Mouse (Mus musculus): ENCODE measurements around the gene Fgfbp3. TPM values are rescaled to one million over a fixed set of nuclear protein-coding genes. Genes with fewer than 3 reads are reported as not detected.

Fgfbp3 gene
- polyA plus RNA-seq, 1 experiment from 2014 or later = 5.2 TPM

DNA sequence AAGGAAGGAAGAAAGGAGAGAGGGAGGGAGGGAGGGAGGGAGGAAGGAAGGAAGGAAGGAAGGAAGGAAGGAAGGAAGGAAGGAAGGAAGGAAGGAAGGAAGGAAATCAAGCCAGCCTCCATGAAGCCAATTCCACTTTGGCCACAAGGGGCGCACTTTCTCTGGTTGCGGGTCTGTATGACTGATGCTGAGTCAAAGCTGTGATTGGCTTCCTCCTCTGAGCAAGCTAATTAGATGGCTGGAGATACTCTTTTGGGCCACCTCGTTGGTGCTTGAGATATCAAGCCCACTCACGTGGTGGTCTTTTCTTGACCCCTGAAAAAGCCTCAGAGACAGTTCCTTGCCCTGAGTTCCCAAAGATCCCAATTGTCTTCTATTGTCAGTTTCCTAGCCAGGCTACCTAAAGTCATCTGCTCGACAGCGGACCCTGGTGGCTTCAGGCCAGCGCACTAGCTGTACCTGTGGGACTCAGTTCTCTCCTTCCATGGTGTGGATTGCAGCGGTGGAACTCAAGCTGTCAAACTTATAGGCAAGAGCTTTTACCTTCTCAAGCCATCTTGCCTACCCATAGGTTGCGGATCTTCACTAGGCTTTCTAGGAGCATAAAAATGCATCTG, 9.6 kb downstream of the Fgfbp3 start:
- Histone ChIP-seq H3K4me3 (no peak overlapping the region), H3K9ac (no peak overlapping the region), H3K36me3 (no peaks in the 10 kb centered on the region), H3K9me3 (replicated peaks) (no peaks in the 10 kb centered on the region), H3K4me2 (no peak overlapping the region), H3K27me3 (replicated peaks) (no peaks in the 10 kb centered on the region), H3K27ac (ENCODE audit: poor library complexity, severe bottlenecking) (no peak overlapping the region), H3K4me1 (replicated peaks) (0 out of 2 replicates have a peak, but pooled peaks cover 4% of the 10 kb centered on the region)
- no peak for ATAC-seq (ENCODE audit: insufficient number of reproducible peaks, low FRiP score)
- 19% methylated on average over 9 of the region's 9 CpGs for WGBS

DNA sequence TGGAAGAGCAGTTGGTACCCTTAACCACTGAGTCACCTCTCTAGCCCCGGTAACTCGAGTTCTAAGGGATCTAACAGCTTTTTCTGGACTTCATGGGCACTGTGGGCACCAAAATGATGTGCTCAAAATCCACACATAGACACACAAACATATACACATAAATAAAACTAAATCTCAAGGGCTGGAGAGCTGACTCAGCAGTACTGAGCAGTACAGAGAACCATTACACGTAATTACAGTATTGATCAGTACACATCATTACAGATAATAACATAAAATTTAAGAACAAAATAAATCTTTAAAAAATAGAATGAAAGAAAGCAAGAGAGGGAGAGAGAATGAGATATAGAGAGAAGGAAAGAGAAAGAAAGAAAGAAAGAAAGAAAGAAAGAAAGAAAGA, 10.3 kb downstream of the Fgfbp3 start:
- H3K9me3 ChIP-seq (replicated peaks) = no peaks in the 10 kb centered on the region
- 0 out of 2 replicates have a peak, but pooled peaks cover 4% of the 10 kb centered on the region for H3K4me1 ChIP-seq (replicated peaks)
- no peak overlapping the region for H3K4me3 ChIP-seq
- H3K27me3 ChIP-seq (replicated peaks) = no peaks in the 10 kb centered on the region
- H3K9ac ChIP-seq = no peak overlapping the region
- 85% methylated on average over 3 of the region's 3 CpGs for WGBS
- no peak overlapping the region for H3K27ac ChIP-seq (ENCODE audit: poor library complexity, severe bottlenecking)
- no peak for ATAC-seq (ENCODE audit: insufficient number of reproducible peaks, low FRiP score)
- H3K4me2 ChIP-seq = no peak overlapping the region
- H3K36me3 ChIP-seq = no peaks in the 10 kb centered on the region

DNA sequence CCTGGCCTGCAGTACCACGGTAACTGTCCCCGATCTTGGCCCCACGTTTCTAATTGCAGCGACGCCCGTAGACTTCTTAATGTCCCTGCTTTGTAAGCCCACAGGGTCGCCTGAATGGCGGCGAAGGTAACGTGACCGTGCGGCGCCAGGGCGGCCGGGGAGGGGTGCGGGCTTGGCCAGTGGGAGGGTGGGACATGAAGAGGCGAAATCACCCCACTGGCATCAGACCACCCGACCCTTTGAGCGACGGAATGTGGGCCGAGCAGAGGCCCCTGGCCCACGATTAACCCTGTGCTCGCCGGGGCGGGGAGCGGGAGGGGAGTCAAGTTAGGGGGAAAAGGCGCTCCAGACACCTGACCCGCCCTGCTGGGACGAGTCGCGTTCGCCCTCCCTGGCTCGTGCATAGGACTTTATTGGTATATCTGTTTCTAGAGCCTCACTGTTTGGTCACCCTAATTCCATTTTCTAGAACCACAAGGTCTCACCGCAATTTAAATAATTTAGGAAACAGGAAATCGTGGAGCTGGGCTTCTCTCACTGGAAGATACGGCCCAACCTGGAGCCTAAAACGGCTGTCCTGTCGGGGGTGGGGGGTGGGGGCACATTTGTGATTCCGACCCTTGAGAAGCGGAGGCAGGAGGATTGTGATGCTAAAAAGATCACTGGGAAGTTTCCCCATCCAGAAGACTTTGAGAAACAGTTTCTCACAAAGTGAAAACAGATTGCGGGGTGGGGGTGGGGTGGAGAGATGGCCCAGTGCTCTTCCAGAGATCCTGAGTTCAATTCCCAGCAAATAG, 15.0 kb downstream of the Fgfbp3 start:
- H3K4me1 ChIP-seq (replicated peaks) = no peaks in the 10 kb centered on the region
- peak; percentile 81 for ATAC-seq (ENCODE audit: insufficient number of reproducible peaks, low FRiP score)
- H3K9ac ChIP-seq = peak overlapping the region; percentile 78
- peak overlapping the region; percentile 80 for H3K4me2 ChIP-seq
- no peaks in the 10 kb centered on the region for H3K36me3 ChIP-seq
- H3K4me3 ChIP-seq = peak overlapping the region; percentile 62
- peak overlapping the region; percentile 80 for H3K27ac ChIP-seq (ENCODE audit: poor library complexity, severe bottlenecking)
- 2% methylated on average over 38 of the region's 41 CpGs for WGBS
- no peaks in the 10 kb centered on the region for H3K9me3 ChIP-seq (replicated peaks)
- no peaks in the 10 kb centered on the region for H3K27me3 ChIP-seq (replicated peaks)

DNA sequence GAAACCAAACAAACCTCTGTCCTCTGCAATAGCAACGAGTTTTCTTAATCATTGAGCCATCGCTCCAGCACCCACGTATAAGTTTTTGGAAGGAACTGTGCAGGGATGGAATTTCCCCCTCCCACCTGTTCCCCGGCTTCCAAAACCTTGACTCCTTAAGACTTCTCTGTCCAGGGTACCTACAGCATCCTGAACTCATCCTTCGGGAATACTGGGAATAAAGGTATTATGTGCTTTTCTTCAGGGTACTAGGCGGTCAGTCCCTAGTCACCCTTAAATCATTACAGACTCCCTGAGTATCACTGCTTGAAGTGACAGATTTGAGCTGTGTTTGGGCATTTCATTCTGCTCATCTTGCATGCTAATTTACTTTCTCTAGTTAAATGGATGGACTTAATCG, 16.0 kb downstream of the Fgfbp3 start:
- Histone ChIP-seq H3K27ac (ENCODE audit: poor library complexity, severe bottlenecking) (no peak overlapping the region), H3K4me3 (no peak overlapping the region), H3K4me2 (peak overlapping the region; percentile 80), H3K27me3 (replicated peaks) (no peaks in the 10 kb centered on the region), H3K36me3 (no peaks in the 10 kb centered on the region), H3K9me3 (replicated peaks) (no peaks in the 10 kb centered on the region), H3K9ac (no peak overlapping the region; the same call in 1 of the 2 replicates), H3K4me1 (replicated peaks) (no peaks in the 10 kb centered on the region)
- no peak for ATAC-seq (ENCODE audit: insufficient number of reproducible peaks, low FRiP score)
- WGBS = 45% methylated on average over 7 of the region's 7 CpGs

DNA sequence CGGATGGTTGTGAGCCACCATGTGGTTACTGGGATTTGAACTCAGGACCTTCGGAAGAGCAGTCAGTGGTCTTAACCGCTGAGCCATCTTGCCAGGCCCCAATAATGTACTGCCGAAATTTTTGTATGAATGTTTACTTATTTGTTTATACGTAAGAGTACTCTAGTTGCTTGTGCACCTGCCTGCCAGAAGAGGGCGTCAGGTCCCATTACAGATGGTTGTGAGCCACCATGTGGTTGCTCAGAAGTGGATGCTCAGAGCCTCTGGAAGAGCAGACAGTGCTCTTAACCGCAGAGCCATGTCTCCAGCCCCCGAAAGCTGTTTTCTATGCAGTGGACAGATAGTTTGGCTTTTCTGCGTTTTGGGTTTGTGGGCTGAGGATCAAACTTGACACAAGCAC, 21.6 kb downstream of the Fgfbp3 start:
- Histone ChIP-seq H3K4me2 (no peak overlapping the region), H3K36me3 (peaks cover 21% of the 10 kb centered on the region), H3K4me3 (no peak overlapping the region), H3K9me3 (replicated peaks) (no peaks in the 10 kb centered on the region), H3K27me3 (replicated peaks) (no peaks in the 10 kb centered on the region), H3K9ac (no peak overlapping the region), H3K27ac (ENCODE audit: poor library complexity, severe bottlenecking) (no peak overlapping the region), H3K4me1 (replicated peaks) (peaks cover 5% of the 10 kb centered on the region)
- ATAC-seq (ENCODE audit: insufficient number of reproducible peaks, low FRiP score) = no peak
- WGBS = 53% methylated on average over 9 of the region's 9 CpGs

DNA sequence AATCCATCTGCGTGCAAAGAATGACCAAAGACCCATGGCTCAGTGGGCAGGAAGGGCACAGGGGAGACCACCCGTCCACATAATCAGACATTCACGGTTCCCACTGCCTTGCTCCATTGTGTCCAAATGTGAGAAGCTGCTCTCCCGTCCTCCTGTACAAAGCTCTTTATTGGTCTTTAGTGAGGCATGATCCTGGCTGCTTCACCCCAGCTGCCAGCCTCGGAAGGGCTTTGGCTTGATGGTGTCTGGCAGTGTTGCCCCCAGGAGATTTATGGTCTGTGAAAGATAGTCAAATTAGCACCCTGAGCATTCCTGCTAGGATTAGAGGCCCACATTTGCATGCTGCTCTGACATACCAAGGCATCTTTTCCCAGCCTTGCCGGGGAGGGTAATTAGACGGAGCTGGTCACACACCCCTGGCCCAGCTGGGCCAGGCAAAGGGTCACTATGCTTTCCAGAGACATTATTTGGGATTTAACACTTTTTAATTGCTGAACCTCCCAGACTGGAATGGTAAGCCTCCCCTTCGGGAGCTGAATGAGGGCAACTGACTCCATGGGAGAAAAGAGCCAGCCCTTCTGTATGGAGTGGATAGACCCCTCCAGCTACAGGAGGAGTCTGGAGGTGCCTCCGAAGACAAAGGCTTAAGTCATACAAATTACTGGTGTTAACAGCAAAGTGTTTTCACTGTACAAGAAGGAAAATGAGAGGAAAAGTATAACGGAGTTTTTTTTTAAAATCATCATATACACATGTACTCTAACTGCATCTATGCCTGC, 22.4 kb downstream of the Fgfbp3 start:
- ATAC-seq (ENCODE audit: insufficient number of reproducible peaks, low FRiP score) = no peak
- H3K27ac ChIP-seq (ENCODE audit: poor library complexity, severe bottlenecking) = no peak overlapping the region
- no peak overlapping the region for H3K9ac ChIP-seq
- no peaks in the 10 kb centered on the region for H3K27me3 ChIP-seq (replicated peaks)
- no peaks in the 10 kb centered on the region for H3K9me3 ChIP-seq (replicated peaks)
- H3K36me3 ChIP-seq = peaks cover 23% of the 10 kb centered on the region
- no peak overlapping the region for H3K4me3 ChIP-seq
- WGBS = 28% methylated on average over 10 of the region's 10 CpGs
- H3K4me2 ChIP-seq = no peak overlapping the region
- peaks cover 5% of the 10 kb centered on the region for H3K4me1 ChIP-seq (replicated peaks)

DNA sequence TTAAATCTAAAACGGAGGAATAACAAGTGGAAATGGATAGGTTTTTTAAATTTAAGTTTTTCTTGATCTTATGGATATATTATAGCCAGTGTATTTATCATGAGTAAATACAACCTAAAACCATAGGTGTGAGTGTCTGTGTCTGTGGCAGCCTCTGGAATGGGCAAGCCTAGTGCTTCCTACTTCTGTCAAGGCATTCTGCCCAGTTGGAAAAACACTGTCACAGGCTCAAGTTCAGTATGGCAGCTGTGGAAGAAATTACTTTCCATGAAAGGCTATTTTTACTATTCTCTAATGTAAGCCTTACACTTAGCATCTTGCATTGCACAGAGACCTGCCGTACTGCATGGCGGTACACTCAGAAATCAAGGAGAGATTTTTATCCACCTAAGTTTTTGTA, 27.7 kb downstream of the Fgfbp3 start:
- H3K4me1 ChIP-seq (replicated peaks) = peaks cover 5% of the 10 kb centered on the region
- H3K4me2 ChIP-seq = no peak overlapping the region
- H3K27me3 ChIP-seq (replicated peaks) = no peaks in the 10 kb centered on the region
- H3K27ac ChIP-seq (ENCODE audit: poor library complexity, severe bottlenecking) = no peak overlapping the region
- H3K9ac ChIP-seq = no peak overlapping the region
- H3K4me3 ChIP-seq = no peak overlapping the region
- peaks cover 70% of the 10 kb centered on the region for H3K36me3 ChIP-seq
- no peaks in the 10 kb centered on the region for H3K9me3 ChIP-seq (replicated peaks)
- ATAC-seq (ENCODE audit: insufficient number of reproducible peaks, low FRiP score) = no peak
- whole genome bisulfite sequencing = 93% methylated on average over 3 of the region's 3 CpGs

DNA sequence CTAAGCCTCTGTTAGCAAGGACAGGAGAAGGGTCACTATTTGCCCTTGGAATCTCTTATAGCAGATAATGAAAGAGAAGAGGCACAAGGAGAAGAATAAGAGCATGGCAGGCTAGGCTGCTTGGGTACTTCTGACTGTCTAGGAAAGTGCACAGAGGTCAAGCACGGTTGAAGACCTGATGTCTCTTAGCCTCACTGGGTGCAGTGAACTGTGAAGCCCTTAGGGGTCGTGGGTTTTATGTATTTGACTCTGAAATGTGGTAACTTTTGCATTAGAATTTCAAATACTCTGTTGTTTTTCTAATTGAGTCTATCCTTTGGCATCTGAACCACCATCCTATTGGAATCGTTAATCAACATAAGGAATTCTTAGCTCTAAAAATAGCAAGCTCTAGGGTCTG, 31.7 kb downstream of the Fgfbp3 start:
- Histone ChIP-seq H3K4me1 (replicated peaks) (0 out of 2 replicates have a peak, but pooled peaks cover 4% of the 10 kb centered on the region), H3K4me2 (no peak overlapping the region), H3K9ac (no peak overlapping the region), H3K9me3 (replicated peaks) (no peaks in the 10 kb centered on the region), H3K27ac (ENCODE audit: poor library complexity, severe bottlenecking) (no peak overlapping the region), H3K27me3 (replicated peaks) (no peaks in the 10 kb centered on the region), H3K4me3 (no peak overlapping the region), H3K36me3 (peaks cover 83% of the 10 kb centered on the region)
- WGBS = 78% methylated on average over 3 of the region's 3 CpGs
- ATAC-seq (ENCODE audit: insufficient number of reproducible peaks, low FRiP score) = no peak

DNA sequence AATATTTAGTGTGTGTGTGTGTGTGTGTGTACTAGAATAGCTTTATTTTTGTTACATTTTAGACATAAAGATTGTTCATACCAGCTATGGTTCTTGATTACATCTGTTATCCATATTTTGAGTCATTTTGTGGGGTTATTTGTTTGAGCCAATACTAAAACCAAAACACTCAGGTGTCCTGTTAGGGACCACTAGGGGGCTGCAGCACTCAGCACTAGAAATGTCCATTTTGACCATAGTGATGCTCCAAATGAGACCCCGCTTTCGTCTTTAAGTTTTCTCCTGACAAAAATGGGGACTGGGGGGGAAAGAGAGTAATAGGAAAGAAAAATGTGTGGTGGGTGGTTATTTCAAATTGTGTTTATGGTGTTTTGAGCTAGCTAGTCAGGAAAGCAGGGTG, 33.1 kb downstream of the Fgfbp3 start:
- Histone ChIP-seq H3K4me2 (no peak overlapping the region), H3K9me3 (replicated peaks) (no peaks in the 10 kb centered on the region), H3K9ac (no peak overlapping the region), H3K4me1 (replicated peaks) (0 out of 2 replicates have a peak, but pooled peaks cover 4% of the 10 kb centered on the region), H3K27ac (ENCODE audit: poor library complexity, severe bottlenecking) (no peak overlapping the region), H3K4me3 (no peak overlapping the region), H3K36me3 (peaks cover 88% of the 10 kb centered on the region), H3K27me3 (replicated peaks) (no peaks in the 10 kb centered on the region)
- no peak for ATAC-seq (ENCODE audit: insufficient number of reproducible peaks, low FRiP score)
- 83% methylated on average over 2 of the region's 2 CpGs for WGBS

DNA sequence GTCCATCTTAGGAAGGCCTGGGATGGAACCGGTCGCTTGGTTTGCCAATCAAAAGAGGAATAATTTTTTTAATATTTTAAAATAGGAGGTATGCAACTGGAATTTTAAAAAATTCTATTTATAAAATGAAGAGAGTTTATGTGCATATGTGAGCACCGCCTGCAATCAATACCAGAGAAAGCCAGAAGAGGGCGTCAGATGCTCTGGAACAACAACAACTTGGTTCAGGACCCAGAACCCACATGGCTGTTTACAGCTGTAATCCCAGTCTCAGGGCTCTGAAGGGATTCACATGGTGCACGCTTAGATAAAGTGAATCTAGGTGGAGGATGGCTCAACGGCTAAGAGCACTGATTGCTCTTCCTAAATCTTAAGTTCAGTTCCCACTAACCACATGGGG, 36.3 kb downstream of the Fgfbp3 start:
- Histone ChIP-seq H3K9me3 (replicated peaks) (no peaks in the 10 kb centered on the region), H3K27me3 (replicated peaks) (no peaks in the 10 kb centered on the region), H3K4me1 (replicated peaks) (peaks cover 8% of the 10 kb centered on the region; the same call in 1 of the 2 replicates), H3K27ac (ENCODE audit: poor library complexity, severe bottlenecking) (no peak overlapping the region), H3K9ac (no peak overlapping the region), H3K4me2 (no peak overlapping the region), H3K4me3 (no peak overlapping the region), H3K36me3 (peaks cover 78% of the 10 kb centered on the region)
- 86% methylated on average over 6 of the region's 6 CpGs for WGBS
- no peak for ATAC-seq (ENCODE audit: insufficient number of reproducible peaks, low FRiP score)

Measured in heart, embryonic 12.5 days (tissue).